Mouse (Mus musculus): Measurements from ENCODE around the gene Ran.
A peak's percentile ranks its signal among the peaks of the same experiment; 100 is the strongest.

The Ran gene

GRCm38 (mm10) chr5:129015020-129015419, 4.8 kb upstream of the Ran start:
- DNase-seq (ENCODE audit: low spot score in 2 of 2), result no peak

DNA sequence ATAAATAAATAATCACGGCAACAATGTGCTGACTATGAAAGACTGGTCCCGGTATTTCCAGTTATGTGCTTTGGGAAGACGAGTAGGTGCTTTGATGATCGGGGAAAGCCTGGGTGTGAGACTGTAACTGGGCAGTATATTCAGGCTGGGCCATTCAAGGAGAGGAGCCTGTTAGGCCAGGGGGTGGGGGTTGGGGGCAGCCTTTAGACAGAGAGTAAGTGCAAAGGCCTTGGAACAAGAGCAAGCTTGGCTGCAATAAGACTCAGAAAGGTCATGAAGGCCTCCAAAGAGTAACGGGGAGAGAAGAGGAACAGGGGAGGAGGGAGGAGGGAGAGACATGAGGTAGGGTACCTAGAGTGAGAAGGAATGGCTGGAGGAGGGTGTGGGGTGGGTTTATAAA, 4.3 kb upstream of the Ran start:
- DNase-seq (ENCODE audit: low spot score in 2 of 2), result no peak

GRCm38 (mm10) chr5:129016370-129016769, 3.5 kb upstream of the Ran start:
- DNase-seq (ENCODE audit: low spot score in 2 of 2), result no peak

DNA sequence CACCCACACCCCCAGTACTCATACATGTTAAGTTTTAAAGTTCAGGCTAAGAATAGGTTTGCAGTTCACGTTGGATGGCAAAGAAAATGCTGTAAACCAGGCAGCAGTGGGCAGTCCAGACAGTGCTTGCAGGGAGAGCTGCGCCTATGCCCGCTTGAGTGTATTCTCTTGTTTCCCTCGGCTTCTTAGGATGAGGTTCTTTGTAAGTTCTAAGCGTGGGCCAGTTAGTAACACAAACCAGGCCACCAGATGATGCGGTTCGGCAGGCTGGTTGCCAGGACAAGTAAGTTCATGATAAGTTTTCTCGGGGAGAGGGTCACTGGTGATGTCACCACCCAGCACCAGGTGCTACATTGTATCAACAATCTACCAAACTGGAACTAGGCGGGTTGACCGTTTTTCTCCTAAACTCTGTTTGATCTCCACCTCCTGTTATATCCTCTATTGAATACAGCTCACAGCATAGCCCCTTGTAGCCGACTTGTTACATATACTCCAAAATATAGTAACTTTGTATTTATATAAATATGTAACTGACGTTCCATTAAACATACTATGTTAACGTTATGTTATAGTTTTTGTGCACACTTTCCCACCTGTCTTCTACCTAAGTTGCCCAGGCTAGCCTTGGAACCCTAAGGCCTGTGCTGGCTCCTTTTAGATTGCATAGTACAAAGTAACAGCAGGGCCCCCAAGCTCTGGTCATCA, 933 bp upstream of the Ran start:
- peak in 1 of 2 experiments; percentile 21 for DNase-seq (ENCODE audit: low spot score in 2 of 2)

GRCm38 (mm10) chr5:129020300-129020668, 415 bp downstream of the Ran start:
- no peak for DNase-seq (ENCODE audit: low spot score in 2 of 2)

- DNase-seq (ENCODE audit: low spot score in 2 of 2), result peak in 1 of 2 experiments; percentile 52
These were observed 862 bp downstream of the Ran start for GRCm38 (mm10) chr5:129020731-129021130.

- DNase-seq (ENCODE audit: low spot score in 2 of 2), result no peak
These were observed 5.2 kb downstream of the Ran start for GRCm38 (mm10) chr5:129025048-129025447.

GRCm38 (mm10) chr5:129025725-129026124, 5.9 kb downstream of the Ran start:
- DNase-seq (ENCODE audit: low spot score in 2 of 2), result no peak

DNA sequence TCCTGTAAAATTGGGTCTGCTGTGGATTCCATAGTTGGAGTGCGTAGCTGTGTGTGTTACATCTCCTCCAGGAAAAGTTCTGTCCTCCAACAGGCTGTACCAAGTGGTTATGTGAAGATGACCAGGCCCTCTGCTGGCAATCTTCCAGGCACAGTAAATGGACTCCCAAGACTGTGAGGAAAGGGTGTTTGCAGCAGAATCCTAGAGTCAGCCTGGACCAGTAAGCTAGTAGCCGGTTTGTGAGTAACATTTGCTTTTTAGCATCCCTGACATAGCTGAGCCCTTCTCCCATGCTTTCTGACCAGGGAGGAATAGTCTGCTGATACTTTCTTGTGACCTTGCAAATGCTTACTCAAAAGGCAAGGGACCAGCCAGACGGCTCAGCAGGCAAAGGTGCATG, 6.3 kb downstream of the Ran start:
- no peak for DNase-seq (ENCODE audit: low spot score in 2 of 2)

- DNase-seq (ENCODE audit: low spot score in 2 of 2), result no peak
These were observed 6.8 kb downstream of the Ran start for GRCm38 (mm10) chr5:129026637-129027036.

DNA sequence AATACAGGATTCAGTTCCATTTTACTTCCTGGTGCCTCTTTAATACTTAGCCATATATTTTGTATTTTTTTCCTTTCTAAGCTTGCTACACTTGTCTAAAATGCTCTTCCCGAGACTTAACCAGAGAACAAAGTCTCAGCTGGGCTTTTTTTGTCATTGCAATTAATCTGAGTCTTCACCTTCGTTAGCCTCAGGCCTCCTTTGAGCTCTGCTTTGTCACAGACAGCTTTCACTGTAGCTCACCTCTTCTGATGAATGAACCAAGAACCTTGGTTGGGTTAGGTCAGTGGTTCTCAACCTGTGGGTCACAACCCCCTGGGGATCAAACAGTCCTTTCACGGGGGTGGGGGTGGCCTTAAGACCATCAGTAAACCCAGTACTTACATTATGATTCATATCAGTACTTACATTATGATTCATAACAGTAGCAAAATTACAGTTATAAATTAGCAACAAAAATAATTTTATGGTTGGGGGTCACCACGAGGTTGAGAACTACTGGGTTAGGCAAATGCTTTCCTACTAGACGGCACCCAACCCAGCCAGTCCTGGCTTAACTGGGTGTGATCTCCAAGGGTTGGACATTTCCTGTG, 9.4 kb downstream of the Ran start:
- no peak for DNase-seq (ENCODE audit: low spot score in 2 of 2)

DNA sequence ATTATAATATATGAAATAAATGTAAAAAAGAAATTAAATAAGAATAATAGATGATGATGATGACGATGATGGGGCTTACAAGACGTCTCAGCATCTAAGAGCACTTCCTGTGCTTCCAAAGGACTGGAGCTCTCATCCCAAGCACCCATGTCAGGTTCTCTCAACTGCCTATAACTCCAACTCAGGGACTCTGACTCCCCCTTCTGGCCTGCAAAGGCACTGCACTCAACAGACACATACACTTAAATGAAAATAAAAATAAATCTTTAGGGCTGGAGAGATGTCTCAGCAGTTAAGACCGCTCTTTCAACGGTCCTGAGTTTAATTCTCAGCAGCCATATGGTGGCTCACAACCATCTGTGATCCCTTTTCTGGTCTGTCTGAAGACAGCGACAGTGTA, 16.8 kb downstream of the Ran start:
- DNase-seq (ENCODE audit: low spot score in 2 of 2), result peak in 1 of 2 experiments; percentile 32

DNA sequence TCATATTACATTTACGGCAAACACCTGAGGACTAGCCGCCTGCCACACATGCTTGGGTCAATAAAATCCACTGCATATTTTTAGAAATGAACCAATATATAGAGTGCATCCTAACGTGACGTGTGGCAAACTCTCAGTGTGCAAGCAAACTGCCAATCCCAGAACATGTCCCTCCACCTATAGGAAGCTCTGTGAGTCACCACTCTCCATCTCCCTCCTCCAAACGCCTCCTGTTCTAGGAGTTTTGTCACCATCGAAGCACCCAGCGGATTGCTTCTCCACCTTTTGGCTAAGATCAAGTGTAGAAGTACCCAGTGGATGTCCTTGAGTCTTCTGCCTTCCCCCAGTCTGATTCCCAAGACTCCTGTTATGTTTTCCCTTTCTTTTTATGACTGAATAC, 17.9 kb downstream of the Ran start:
- no peak for DNase-seq (ENCODE audit: low spot score in 2 of 2)

GRCm38 (mm10) chr5:129045641-129046580, 26.0 kb downstream of the Ran start:
- DNase-seq (ENCODE audit: low spot score in 2 of 2), result no peak

DNA sequence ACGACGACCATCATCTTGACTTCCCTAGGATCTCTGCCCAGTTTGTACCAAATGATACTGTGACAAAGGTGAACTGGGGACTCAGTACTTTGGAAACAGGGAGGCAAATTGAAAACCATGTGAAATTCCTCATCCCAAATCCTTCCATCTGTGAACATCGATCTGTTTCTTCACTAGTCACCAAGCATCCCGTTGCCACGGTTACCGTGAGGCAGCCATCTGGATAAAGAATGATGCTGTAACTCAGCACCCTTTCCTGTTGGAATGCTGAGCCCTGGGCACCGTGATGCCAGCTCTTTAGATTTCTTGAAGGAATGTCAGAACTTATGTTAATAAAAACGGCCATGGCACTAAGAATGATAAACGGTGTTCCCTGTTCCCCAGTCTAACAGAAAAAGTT, 29.5 kb downstream of the Ran start:
- no peak for DNase-seq (ENCODE audit: low spot score in 2 of 2)

- no peak for DNase-seq (ENCODE audit: low spot score in 2 of 2)
These were observed 32.0 kb downstream of the Ran start for GRCm38 (mm10) chr5:129051910-129052309.

DNA sequence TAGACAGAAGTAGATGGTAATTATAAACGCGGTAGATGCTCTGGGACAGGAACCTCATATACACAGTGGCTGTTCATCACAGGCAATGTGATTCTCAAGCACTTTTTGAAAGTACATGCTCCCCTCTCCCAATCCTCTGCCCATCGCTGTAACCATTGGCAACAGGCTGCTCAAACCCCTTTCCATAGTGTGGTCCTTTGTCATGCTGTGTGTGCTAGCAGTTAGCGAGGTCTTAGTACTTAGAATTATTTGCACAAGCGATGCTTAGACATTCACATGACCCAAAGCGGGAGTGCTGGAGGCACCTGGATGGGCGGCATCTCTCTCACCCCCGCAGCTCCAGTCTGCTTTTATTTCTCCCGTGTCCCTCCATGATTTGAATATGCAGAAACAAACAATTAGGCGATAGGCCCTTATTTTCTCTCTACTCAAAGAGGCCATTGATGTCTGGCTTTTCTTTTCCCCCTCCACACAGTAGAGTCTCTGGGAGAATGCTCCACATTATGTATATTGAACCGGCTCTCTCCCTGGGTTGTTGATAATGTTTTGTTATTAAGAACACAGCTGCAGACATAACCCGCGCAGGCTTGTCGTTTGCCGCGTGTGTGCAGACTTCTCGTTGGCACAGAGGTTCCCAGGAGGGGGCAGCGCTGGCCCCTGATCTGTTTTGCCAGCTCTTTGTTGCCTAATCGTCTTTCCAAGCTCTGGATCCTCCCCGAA, 32.9 kb downstream of the Ran start:
- no peak for DNase-seq (ENCODE audit: low spot score in 2 of 2)

DNA sequence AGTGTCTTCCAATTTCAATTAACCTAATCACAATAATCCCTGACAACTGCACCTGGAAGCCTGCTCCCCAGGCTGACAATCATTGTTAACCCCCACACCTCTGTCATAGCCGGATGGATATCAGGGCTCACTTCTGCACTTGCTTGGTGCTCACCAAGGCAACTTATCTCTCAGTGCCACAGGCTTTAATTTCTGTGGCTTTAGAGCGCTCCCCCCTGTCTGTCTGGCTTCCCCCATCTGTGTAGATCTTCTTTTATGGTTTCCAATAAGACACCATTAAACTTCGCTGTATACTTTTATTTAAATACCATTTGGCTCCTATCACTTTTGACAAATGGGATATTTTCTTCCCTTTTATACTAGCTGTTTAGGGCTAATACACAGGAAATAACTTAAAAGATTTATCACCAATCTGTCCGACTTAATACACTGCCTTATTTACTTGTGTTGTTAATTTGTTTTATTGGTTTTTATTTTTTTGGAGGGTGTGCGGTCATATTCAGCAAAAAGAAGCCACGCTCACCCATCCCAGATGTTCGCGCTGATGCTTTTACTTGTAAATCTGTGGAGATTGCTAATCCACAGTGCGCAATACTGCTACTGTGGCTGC, 34.9 kb downstream of the Ran start:
- no peak for DNase-seq (ENCODE audit: low spot score in 2 of 2)

- DNase-seq (ENCODE audit: low spot score in 2 of 2), result no peak
These were observed 39.2 kb downstream of the Ran start for GRCm38 (mm10) chr5:129059116-129059515.

GRCm38 (mm10) chr5:129061579-129061978, 41.7 kb downstream of the Ran start:
- peak in 1 of 2 experiments; percentile 48 for DNase-seq (ENCODE audit: low spot score in 2 of 2)

DNA sequence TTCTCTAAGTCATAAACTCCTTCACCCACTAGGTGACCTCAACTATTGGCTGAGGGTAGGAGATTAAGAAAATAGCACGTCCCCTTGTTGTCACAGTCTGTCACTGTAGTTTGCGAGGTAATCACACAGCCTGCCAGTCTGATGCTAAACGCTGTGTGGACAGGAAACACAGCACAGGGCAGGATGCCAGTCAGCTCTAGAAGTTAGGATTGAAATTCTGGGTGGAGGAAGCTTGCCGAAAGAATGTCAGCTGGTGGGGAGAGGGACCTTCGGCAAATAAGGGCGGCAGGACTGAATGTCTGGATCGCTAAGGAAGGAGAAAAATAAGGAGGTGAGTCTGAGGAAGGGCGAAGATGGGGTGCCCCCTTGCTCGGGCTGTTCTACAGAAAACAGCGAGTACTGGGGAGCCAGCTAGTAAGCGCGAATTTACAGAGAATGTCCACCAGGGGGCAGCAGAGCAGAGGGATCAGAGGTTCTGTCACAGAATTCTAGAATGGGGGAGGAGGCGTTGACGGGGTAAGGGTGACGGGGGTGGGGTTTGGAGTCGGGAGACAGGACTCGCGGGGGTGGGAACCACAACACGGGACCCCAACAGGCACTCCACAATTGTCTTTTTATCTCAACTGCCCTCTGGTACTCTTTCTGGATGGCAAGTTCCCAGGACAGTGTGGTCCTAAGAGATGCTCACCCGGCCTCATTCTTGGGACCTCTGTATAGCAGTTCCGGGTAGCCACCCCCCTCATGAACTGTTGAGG, 43.3 kb downstream of the Ran start:
- peak; percentile 67 to 87 for DNase-seq (ENCODE audit: low spot score in 2 of 2)

All from spleen, postnatal 10 days (tissue).